Mouse (Mus musculus) small intestine, adult 2 months (tissue): ENCODE measurements around the gene Mapk8.

Experiments
- CTCF ChIP-seq: fragments of 200-500 bp; IDR thresholded peaks from 2 replicates; pipeline ENCODE4 v1.5.1; 2012; ENCODE audit warnings: low read depth, mild to moderate bottlenecking, control low read depth, inconsistent platforms, low read length, moderate library complexity, mixed read lengths; ENCODE audit not compliant: insufficient replicate concordance, insufficient read length; ENCODE audit errors: extremely low read depth
- POLR2A ChIP-seq: fragments of 200-500 bp; IDR thresholded peaks from 2 replicates; pipeline ENCODE4 v1.6.1; 2012; ENCODE audit warnings: low read depth, mild to moderate bottlenecking, control low read depth, inconsistent platforms, low read length, moderate library complexity

DNA sequence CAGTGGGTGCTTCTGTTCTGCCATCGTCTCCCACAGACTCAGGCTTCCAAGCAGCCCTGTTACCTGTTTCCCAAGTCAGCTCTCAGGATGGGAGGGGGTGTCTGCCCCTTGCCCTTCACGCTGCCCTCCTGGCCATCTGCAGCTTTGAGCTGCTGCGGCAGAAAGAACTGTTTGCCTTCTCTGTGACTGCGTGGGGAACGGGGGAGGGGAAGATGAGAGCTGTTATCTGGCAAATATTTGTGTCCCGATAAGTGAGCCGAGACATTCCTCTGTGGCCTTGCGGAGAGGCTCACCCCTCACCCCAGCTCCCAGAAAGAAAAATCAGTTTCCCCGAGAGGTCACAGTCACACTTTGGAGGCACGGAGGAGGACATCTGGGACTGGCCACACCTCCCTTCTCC, 84.2 kb downstream of the Mapk8 start:
- TF ChIP-seq POLR2A = no peak
- TF ChIP-seq CTCF = no peak
